Mouse (Mus musculus): ENCODE data around the gene Hace1. TPM values are rescaled to one million over a fixed set of nuclear protein-coding genes. Genes with fewer than 3 reads are reported as not detected.

The Hace1 gene
- total RNA-seq, 2 experiments from 2014 or later: 5.6 to 9.8 TPM

DNA sequence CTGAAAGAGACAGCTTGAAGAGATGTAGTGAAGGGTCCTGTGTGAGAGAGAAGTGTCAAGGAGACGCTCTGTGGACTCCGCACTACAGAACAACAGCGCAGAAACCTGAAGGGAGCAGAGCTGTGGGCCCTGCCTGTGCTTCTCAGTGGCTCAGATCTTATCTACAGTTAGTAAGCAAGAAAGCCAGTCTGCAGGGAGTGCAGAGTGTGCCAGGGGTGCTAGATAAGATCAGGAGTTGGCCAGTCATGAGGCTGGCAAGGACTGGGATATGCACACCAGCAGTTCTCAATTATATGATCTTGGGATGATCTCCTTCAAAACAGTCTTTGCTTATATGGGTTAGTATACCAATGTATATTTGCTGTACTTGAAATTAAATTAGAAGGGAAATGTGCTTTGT lies 121.3 kb downstream of the Hace1 start:
- no peak for DNase-seq

DNA sequence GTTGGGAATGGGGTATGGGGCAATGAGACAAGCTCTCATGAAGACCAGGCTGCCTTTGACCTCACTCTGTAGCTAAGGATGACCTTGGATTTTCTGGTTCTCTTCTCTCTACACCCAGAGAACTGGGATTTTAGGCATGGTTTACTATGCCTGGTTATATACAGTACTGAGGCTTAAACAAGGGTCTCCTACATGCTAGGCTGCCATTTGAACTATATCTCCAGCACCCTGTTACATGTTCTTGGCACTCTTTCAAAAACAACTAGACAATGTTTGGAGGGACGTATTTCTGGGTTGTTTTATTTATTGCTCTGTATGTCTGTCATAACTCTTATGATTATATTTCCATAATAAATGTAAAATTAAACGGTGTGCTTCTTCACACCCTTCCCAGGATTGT lies 129.2 kb downstream of the Hace1 start:
- no peak for DNase-seq

DNA sequence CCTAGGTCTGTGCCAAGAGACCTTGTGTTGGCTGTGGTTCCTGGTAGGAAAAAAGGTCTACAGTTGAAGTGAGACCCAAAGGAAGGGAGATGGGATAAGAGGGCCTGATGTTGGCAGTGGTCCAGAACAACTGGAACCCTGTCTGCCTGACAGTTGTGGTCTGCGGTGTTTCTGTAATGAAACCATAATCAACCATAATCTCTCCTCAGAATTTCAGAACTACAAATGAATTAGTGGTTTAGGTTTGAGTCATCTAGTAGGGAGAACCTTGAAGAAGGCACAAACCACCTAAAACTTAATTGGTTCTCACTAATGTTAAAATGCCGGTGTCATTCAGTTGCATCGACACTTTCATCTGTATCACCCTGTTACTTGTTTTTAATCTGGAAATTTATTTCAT lies 133.2 kb downstream of the Hace1 start:
- no peak for DNase-seq

DNA sequence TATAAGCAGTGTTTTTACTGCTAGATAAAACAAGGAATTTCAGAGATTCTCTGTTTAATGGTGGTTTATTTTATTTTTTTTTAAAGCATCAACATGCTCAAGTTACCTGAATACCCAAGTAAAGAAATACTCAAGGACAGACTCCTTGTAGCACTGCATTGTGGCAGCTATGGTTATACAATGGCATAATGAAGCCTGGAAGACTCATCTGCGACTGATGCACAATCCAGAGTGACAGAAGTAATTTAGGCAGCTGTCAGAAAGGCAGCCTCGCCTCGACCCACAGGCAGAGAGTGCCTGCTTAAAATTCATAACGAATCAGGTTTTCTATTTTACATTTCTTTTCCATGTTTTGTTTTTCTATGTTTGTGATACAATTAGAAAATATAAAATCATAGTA lies 133.7 kb downstream of the Hace1 start:
- no peak for DNase-seq

Small RNAs within 50 kb of the gene (microRNA-seq; reads per million reads assigned to microRNA genes)
- 0 reads per million in 2 experiments for gene Gm27731

Other genes with a start within 250 kb of the Hace1 start
- 10 to 100 TPM; 29.4 to 33.8 TPM for gene Bves, start 242.1 kb upstream of the Hace1 start, total RNA-seq (2021)
- gene Lin28b, start 91.4 kb upstream of the Hace1 start, total RNA-seq (2021): under 1 TPM; 0.05 to 0.08 TPM